Mouse (Mus musculus): ENCODE measurements around the gene Il23r.

Gene Il23r

GRCm38 (mm10) chr6:67431808-67432207 lies 59.8 kb downstream of the Il23r start:
- no peak for DNase-seq (ENCODE audit: low spot score in 2 of 2)

GRCm38 (mm10) chr6:67421761-67422160 lies 69.9 kb downstream of the Il23r start:
- DNase-seq (ENCODE audit: low spot score in 2 of 2), result no peak

GRCm38 (mm10) chr6:67416557-67416956 lies 75.1 kb downstream of the Il23r start:
- no peak for DNase-seq (ENCODE audit: low spot score in 2 of 2)

- DNase-seq (ENCODE audit: low spot score in 2 of 2), result no peak
Observed at GRCm38 (mm10) chr6:67415276-67415675, 76.4 kb downstream of the Il23r start.

- no peak for DNase-seq (ENCODE audit: low spot score in 2 of 2)
Observed at GRCm38 (mm10) chr6:67413378-67413777, 78.3 kb downstream of the Il23r start.

- no peak for DNase-seq (ENCODE audit: low spot score in 2 of 2)
Observed at GRCm38 (mm10) chr6:67405281-67405682, 86.4 kb downstream of the Il23r start.

- no peak for DNase-seq (ENCODE audit: low spot score in 2 of 2)
Observed at GRCm38 (mm10) chr6:67399551-67399950, 92.1 kb downstream of the Il23r start.

- no peak for DNase-seq (ENCODE audit: low spot score in 2 of 2)
Observed at GRCm38 (mm10) chr6:67375982-67376391, 115.7 kb downstream of the Il23r start, which contains the start of gene Il12rb2. TSS of gene Il12rb2 (minus strand) at chr6:67376188.
